Mouse (Mus musculus): Measurements from ENCODE around the gene Olfr368. TPM values are rescaled to one million over a fixed set of nuclear protein-coding genes. Genes with fewer than 3 reads are reported as not detected.

Olfr368 gene
- total RNA-seq (2021), result not detected
- long read RNA-seq, experiment 1, result 0 reads
- long read RNA-seq, experiment 2, result 0 reads

DNA sequence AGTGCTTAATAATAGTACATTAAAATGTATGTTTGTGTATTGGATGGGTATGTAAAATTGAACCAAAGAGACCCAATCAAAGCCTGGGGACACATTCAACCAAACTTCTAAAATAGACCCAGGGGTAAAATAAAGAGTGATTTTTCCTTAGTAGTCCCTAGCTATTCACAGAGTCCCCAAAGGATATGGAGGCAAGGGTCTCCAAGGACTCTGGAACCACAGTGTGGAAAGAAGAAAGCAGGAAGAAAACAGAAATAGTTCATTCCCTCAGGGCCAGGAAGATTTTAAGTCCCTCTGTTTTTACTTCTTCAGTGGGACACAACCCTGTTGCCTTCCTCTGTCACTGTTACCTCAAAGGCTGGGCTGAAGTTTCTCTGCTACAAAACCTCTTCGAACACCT lies at the start of gene Olfr368:
TSS of gene Olfr368 (plus strand) at position 301 of the 400 bp plus-strand sequence.
- no peak for DNase-seq (ENCODE audit: low spot score in 2 of 2)

- DNase-seq (ENCODE audit: low spot score in 2 of 2), result no peak
These were observed 7.0 kb downstream of the Olfr368 start for GRCm38 (mm10) chr2:37333321-37333720.

DNA sequence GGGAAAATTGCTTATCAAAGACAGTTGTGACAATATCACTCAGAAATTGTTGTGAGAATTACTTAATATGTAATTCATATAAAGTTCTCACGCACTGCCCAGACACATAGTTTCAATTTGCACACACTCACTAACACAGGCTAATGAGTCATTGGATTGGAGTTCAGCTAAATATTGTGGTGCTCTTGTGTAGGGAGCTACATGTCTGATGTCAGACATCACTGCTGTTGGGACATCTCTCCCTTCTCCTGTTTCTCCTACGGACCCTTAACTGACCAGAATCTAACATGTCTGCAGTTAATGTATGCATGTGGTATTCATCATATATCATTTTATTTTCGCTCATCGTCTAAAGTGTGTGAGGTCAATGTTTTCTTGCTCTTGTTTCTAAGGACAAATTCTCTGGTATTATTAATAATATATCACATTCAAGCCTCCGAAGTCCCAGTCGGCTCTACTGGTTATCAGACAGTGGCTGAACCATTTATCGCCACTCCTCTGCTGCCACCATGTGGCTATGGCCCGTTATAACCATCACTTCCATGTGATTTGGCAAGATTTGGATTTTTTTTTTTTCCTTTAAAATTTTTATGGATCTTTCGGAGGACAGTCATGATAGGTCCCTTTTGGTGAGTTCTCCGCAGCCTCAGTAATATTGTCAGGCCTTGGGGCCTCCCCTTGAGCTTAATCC lies 12.3 kb downstream of the Olfr368 start:
- peak; percentile 32 to 75 for DNase-seq (ENCODE audit: low spot score in 2 of 2)

DNA sequence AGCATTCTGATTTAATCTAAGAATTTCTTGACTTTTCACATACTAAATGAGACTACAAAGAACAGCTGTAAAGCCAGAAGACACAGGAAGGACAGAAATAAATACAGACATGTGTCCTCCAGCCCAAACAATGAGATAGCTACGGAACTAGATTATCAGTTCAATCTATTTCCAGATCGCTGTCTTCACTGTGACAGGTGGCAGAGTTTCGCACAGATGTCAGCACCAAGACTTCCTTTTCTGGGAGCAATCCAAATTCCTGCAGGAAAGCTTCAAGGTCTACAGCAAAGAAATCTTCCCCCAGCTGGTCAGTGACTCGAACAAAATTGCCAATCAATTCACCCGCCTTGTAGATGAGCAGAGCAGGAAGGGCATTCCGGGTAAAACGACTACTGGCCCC lies 25.4 kb downstream of the Olfr368 start:
- DNase-seq (ENCODE audit: low spot score in 2 of 2), result peak in 1 of 2 experiments; percentile 16

DNA sequence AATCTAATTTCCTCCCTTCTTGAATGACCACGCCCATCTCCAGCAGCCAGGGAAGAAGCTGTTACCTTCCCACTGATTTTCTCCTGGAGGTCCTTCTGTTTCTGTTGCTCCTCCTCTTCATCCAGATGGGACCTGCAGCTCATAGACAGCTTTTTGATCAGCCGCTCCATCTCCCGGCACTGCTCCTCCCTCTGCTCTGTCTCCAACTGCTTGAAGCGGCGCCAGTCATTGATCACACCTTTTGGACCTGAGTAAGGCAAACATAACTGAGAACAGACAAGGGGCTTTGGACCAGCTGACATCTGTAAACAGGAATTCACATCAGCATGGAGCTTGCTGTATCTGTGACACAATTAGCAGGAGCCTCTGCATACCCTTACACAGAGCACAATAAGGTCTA lies 29.3 kb downstream of the Olfr368 start:
- DNase-seq (ENCODE audit: low spot score in 2 of 2), result no peak

DNA sequence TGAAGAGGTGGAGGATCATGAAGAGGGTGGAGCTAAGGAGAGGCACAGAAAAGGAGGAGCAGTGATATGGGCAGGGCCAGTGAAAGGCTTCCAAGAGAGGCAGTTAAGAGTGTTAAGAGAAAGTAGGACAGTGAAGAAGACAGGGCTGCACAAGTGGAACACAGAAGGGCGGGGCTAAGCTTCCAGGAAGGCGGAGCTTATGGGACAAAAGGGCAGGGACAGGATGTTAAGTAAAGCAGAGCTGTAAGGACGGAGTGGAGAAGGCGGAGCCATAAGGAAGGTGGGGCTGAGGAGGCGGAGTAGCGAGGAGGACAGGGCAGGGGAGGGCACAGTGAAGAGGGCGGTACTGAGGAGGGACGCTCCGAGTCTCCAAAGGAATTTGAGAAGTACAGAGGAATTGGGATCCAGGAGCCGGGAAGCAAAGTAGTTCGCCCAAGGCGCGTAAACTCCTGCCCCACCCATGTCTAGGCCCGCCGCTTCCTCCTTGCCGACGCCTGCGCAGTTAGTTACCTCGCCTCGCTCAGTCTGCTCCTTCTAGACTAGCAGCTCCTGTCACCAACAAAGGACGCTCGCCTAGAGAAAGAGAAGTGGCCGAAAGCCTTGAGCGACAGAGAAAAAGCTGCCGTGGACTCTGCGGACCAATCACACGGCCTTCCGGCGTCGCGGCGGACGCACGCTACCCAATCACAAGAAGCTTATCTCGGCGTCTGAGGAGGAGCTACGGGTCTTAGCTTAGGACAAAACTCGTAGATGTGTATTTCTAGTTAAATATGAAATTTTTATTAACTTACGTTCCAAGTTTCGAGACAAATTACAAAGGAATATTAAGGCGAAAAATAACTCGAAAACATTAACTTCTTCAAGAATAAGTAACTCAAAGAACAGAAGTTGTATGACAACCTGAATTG lies 32.6 kb downstream of the Olfr368 start, which contains the start of gene Pdcl:
TSS of gene Pdcl (minus strand) at position 700 of the 908 bp plus-strand sequence.
- DNase-seq (ENCODE audit: low spot score in 2 of 2), result peak; percentile 86 to 92

GRCm38 (mm10) chr2:37359908-37360307 lies 33.6 kb downstream of the Olfr368 start:
- DNase-seq (ENCODE audit: low spot score in 2 of 2), result no peak

GRCm38 (mm10) chr2:37370651-37371050 lies 44.3 kb downstream of the Olfr368 start:
- DNase-seq (ENCODE audit: low spot score in 2 of 2), result no peak

DNA sequence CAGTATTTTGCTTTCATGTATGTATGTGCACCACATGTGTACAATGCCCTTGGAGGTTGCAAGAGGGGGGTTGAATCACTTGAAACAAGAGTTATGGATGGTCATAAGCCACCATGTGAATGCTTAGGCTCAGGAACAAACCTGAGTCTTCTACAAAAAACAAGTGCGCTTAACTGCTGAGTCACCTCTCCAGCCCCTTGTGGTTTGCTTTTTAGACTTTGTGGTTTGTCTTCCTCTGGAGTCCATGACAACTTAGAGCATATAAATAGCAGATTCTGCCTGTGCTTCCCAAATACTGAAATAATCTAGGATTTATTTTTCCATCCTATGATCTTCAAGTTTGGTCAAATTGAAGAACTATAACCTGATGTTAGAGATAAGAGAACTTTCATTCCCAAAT lies 49.7 kb downstream of the Olfr368 start:
- DNase-seq (ENCODE audit: low spot score in 2 of 2), result no peak

DNA sequence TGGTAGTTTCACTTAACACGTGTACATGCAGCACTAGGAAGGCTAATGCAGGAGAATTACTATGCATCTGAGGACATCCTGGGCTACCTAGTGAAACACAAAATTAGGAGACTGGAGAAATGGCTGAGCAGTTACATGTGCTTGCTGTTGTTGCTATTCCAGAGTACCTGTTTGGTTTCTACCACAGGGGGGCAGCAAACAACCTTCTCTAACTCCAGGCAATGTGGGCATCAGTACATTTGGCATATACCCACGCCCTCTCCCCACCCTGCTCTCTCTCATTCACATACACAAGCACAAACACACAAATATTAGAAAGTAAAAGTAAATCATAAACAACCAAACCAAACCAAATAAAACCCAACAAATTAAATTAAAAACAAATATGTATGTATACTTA lies 53.9 kb downstream of the Olfr368 start:
- peak; percentile 32 to 71 for DNase-seq (ENCODE audit: low spot score in 2 of 2)

Other genes with a start within 250 kb of the Olfr368 start
- gene Olfr361, start 237.2 kb upstream of the Olfr368 start, total RNA-seq (2021), result not detected
- gene Olfr362, start 208.6 kb upstream of the Olfr368 start, total RNA-seq (2021), result not detected
- gene Olfr364-ps1, start 187.2 kb upstream of the Olfr368 start, total RNA-seq (2021), result not detected
- gene Olfr365, start 138.3 kb upstream of the Olfr368 start, total RNA-seq (2021), result under 1 TPM in 1 of 2 experiments, not detected in 1; 0.07 TPM
- not detected for gene Olfr366, start 114.9 kb upstream of the Olfr368 start, total RNA-seq (2021)
- gene Pdcl, start 32.8 kb downstream of the Olfr368 start, total RNA-seq (2021), result 10 to 100 TPM; 28.7 to 32.9 TPM
- gene Rc3h2, start 96.4 kb downstream of the Olfr368 start, total RNA-seq (2021), result 10 to 100 TPM; 82.3 to 87.9 TPM
- 1 to 10 TPM; 8.6 to 8.9 TPM for gene Zbtb26, start 116.6 kb downstream of the Olfr368 start, total RNA-seq (2021)
- gene Zbtb6, start 116.7 kb downstream of the Olfr368 start, total RNA-seq (2021), result 10 to 100 TPM; 13.2 to 14.5 TPM
- gene Rabgap1, start 116.8 kb downstream of the Olfr368 start, total RNA-seq (2021), result 10 to 100 TPM; 84.8 to 91.7 TPM
- 1 to 10 TPM; 3.4 to 4.9 TPM for gene Gpr21, start 189.8 kb downstream of the Olfr368 start, total RNA-seq (2021)